Mouse (Mus musculus) neural tube, embryonic 11.5 days (tissue): ENCODE results near the gene Emc7. TPM values are rescaled to one million over a fixed set of nuclear protein-coding genes. Genes with fewer than 3 reads are reported as not detected.
A peak's percentile ranks its signal among the peaks of the same experiment; 100 is the strongest.

Experiments
- ATAC-seq: fragments of 200-750 bp; cut with Nextera tagmentation; 2 replicates; pipeline ENCODE4 v1.8.0; 2017; ENCODE audit warnings: moderate number of reproducible peaks, mild to moderate bottlenecking, moderate TSS enrichment, moderate library complexity; ENCODE audit not compliant: insufficient read depth, low FRiP score, low TSS enrichment
- DNase-seq: peaks from one replicate; pipeline ENCODE4 v3.0.0-alpha.2; 2015; ENCODE audit warnings: low spot score
- H3K27ac ChIP-seq: fragments of 300-500 bp; sonication (generic); 2 replicates; pipeline ENCODE4 v1.5.1; 2014; ENCODE audit warnings: low read depth, mild to moderate bottlenecking, low read length
- H3K27me3 ChIP-seq: fragments of 300-500 bp; sonication (generic); 2 replicates; pipeline ENCODE4 v1.6.1; 2014; ENCODE audit warnings: mild to moderate bottlenecking, low read length, mixed read lengths; ENCODE audit not compliant: control insufficient read depth, insufficient read depth
- H3K36me3 ChIP-seq: fragments of 300-500 bp; sonication (generic); 2 replicates; pipeline ENCODE4 v1.6.1; 2014; ENCODE audit warnings: mild to moderate bottlenecking, low read length, moderate library complexity, mixed read lengths; ENCODE audit not compliant: control insufficient read depth, insufficient read depth
- H3K4me1 ChIP-seq: fragments of 300-500 bp; sonication (generic); 2 replicates; pipeline ENCODE4 v1.6.1; 2014; ENCODE audit warnings: low read length, mixed read lengths; ENCODE audit not compliant: control insufficient read depth, insufficient read depth
- H3K4me2 ChIP-seq: fragments of 300-500 bp; sonication (generic); 2 replicates; pipeline ENCODE4 v1.6.1; 2014; ENCODE audit warnings: low read depth, mild to moderate bottlenecking, moderate library complexity
- H3K4me3 ChIP-seq: fragments of 300-500 bp; sonication (generic); 2 replicates; pipeline ENCODE4 v1.5.1; 2014; ENCODE audit warnings: low read depth, low read length
- H3K9ac ChIP-seq: fragments of 300-500 bp; sonication (generic); 2 replicates; pipeline ENCODE4 v1.6.1; 2014; ENCODE audit warnings: mild to moderate bottlenecking, low read length
- H3K9me3 ChIP-seq: fragments of 300-500 bp; sonication (generic); 2 replicates; pipeline ENCODE4 v1.6.1; 2016; ENCODE audit warnings: low read length; ENCODE audit not compliant: control insufficient read depth
- WGBS: fragments of 180-500 bp; shearing (Covaris S2); extraction: QIAGEN DNeasy Blood & Tissue Kit; methylation state at CpG from one replicate; pipeline ENCODE4 v1.1.7; 2014; 5-methylcytosine and 5-hydroxymethylcytosine counted together
- polyA plus RNA-seq: library from polyadenylated mRNA; unstranded; fragments of >200 nt; fragmentation: Nextera tagmentation; extraction: Ambion mirVana; gene quantifications from 2 replicates; pipeline ENCODE4 v1.2.1, GENCODE M21; 2014

Gene Emc7
- polyA plus RNA-seq, 1 experiment from 2014 or later: 11.6 TPM

- Histone ChIP-seq H3K4me2 (no peak overlapping the region), H3K27me3 (no peaks in the 10 kb centered on the region), H3K4me1 (no peaks in the 10 kb centered on the region), H3K36me3 (no peaks in the 10 kb centered on the region), H3K27ac (no peak overlapping the region), H3K4me3 (no peak overlapping the region), H3K9ac (no peak overlapping the region), H3K9me3 (no peaks in the 10 kb centered on the region)
- 84% methylated on average over 2 of the region's 2 CpGs for WGBS
- DNase-seq: no peak
- ATAC-seq: no peak
These were observed 30.1 kb downstream of the Emc7 start for GRCm38 (mm10) chr2:112484886-112485285.

- no peak overlapping the region for H3K4me3 ChIP-seq
- H3K27ac ChIP-seq: no peak overlapping the region
- no peak overlapping the region for H3K9ac ChIP-seq
- ATAC-seq: no peak
- no peaks in the 10 kb centered on the region for H3K36me3 ChIP-seq
- H3K4me1 ChIP-seq: 0 out of 2 replicates have a peak, but pooled peaks cover 3% of the 10 kb centered on the region
- WGBS: 74% methylated on average over 11 of the region's 11 CpGs
- no peaks in the 10 kb centered on the region for H3K27me3 ChIP-seq
- H3K9me3 ChIP-seq: no peaks in the 10 kb centered on the region
- DNase-seq: no peak
- no peak overlapping the region for H3K4me2 ChIP-seq
These were observed 35.8 kb downstream of the Emc7 start for GRCm38 (mm10) chr2:112490483-112491196.

DNA sequence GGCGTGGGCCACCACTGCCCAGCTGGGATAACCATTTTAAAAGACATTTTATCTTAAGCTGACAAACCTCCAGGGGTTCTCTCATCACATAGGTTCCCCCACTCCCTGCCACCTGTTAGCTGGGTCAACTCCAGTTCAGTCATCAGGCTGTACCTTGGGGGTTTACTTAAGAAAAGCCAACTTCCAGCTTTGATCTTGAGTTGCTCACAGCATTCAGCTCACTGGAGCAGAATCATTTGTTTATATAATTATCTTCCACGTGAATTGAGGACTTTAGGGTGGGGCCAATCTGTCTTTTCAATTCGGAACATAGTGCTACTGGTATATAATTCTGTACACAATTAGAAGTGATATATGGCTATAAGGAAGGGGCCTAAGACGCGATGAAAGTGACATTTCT lies 36.8 kb downstream of the Emc7 start:
- Histone ChIP-seq H3K4me1 (0 out of 2 replicates have a peak, but pooled peaks cover 3% of the 10 kb centered on the region), H3K27ac (no peak overlapping the region), H3K4me3 (no peak overlapping the region), H3K27me3 (no peaks in the 10 kb centered on the region), H3K36me3 (no peaks in the 10 kb centered on the region), H3K9ac (no peak overlapping the region), H3K4me2 (no peak overlapping the region), H3K9me3 (no peaks in the 10 kb centered on the region)
- no peak for ATAC-seq
- DNase-seq: no peak
- WGBS: 58% methylated on average over 5 of the region's 5 CpGs

DNA sequence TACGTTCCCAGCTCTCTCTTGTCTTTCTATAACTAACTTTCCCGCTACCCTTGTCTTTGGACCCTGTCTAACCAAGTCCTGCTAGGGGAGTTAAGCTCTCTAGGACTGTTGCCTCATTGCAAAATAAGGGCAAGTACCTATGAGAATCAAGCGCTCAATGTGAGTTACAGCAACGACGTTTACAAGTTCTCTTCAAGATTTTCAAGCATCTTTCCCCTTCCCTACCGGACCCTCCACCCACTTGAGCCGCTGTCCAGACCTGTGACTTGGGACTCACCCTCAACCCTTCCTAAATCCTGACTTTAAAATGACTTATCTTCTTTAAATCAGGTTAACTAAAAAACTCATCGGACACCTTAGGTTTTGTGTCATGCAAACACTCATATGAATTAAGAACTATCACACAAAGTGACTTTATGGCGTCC lies 37.6 kb downstream of the Emc7 start:
- H3K9me3 ChIP-seq: no peaks in the 10 kb centered on the region
- H3K9ac ChIP-seq: peak overlapping the region; percentile 99
- H3K4me3 ChIP-seq: peak overlapping the region; percentile 73
- H3K4me2 ChIP-seq: peak overlapping the region; percentile 68
- 0 out of 2 replicates have a peak, but pooled peaks cover 3% of the 10 kb centered on the region for H3K4me1 ChIP-seq
- WGBS: 11% methylated on average over 9 of the region's 9 CpGs
- no peaks in the 10 kb centered on the region for H3K27me3 ChIP-seq
- DNase-seq (no peak), ATAC-seq (0 out of 2 replicates have a peak, but pooled peaks have one; percentile 1)
- H3K27ac ChIP-seq: peak overlapping the region; percentile 92
- no peaks in the 10 kb centered on the region for H3K36me3 ChIP-seq

GRCm38 (mm10) chr2:112492856-112493538 lies 38.2 kb downstream of the Emc7 start, which contains the start of gene Aven:
Gene Aven, plus strand, starts transcription at chr2:112492964.
- Histone ChIP-seq H3K4me1 (0 out of 2 replicates have a peak, but pooled peaks cover 3% of the 10 kb centered on the region), H3K36me3 (no peaks in the 10 kb centered on the region), H3K9me3 (no peaks in the 10 kb centered on the region), H3K27ac (peak within 1 kb of the TSS; percentile 92), H3K4me3 (peak within 1 kb of the TSS; percentile 73), H3K4me2 (peak within 1 kb of the TSS; percentile 68), H3K27me3 (no peaks in the 10 kb centered on the region), H3K9ac (peak within 1 kb of the TSS; percentile 99)
- ATAC-seq (peak; percentile 94), DNase-seq (peak; percentile 88)
- WGBS: under 1% methylated on average over 57 of the region's 87 CpGs

- H3K27me3 ChIP-seq: no peaks in the 10 kb centered on the region
- H3K4me3 ChIP-seq: peak overlapping the region; percentile 73
- DNase-seq (no peak), ATAC-seq (0 out of 2 replicates have a peak, but pooled peaks have one; percentile 4)
- no peaks in the 10 kb centered on the region for H3K9me3 ChIP-seq
- 49% methylated on average over 11 of the region's 11 CpGs for WGBS
- peak overlapping the region; percentile 68 for H3K4me2 ChIP-seq
- H3K27ac ChIP-seq: no peak overlapping the region
- H3K9ac ChIP-seq: peak overlapping the region; percentile 99
- H3K36me3 ChIP-seq: no peaks in the 10 kb centered on the region
- 0 out of 2 replicates have a peak, but pooled peaks cover 3% of the 10 kb centered on the region for H3K4me1 ChIP-seq
These were observed 38.9 kb downstream of the Emc7 start for GRCm38 (mm10) chr2:112493539-112494260.

DNA sequence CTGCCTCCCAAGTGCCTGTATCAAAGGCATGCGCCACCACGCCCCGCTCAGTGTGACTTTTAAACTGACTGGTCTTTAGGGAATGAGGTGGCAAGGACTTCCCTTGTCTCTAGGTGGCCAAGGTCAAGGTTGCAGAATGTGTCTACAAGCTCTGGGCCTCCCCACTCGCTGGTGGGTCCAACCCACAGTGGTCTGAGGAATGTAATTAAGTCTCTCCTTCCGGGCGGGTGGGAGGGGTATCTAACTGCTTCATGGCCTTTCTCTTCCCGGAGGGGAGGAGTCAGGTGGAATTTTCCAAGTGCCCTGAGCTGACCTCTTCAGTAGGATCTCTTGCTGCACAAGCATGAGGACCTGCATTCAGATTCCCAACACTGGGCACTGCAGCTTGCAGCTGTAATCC lies 43.1 kb downstream of the Emc7 start:
- no peaks in the 10 kb centered on the region for H3K27me3 ChIP-seq
- H3K4me3 ChIP-seq: no peak overlapping the region
- no peak overlapping the region for H3K4me2 ChIP-seq
- 0 out of 2 replicates have a peak, but pooled peaks cover 3% of the 10 kb centered on the region for H3K4me1 ChIP-seq
- DNase-seq (no peak), ATAC-seq (no peak)
- no peaks in the 10 kb centered on the region for H3K9me3 ChIP-seq
- no peak overlapping the region for H3K27ac ChIP-seq
- H3K36me3 ChIP-seq: no peaks in the 10 kb centered on the region
- no peak overlapping the region for H3K9ac ChIP-seq
- WGBS: 65% methylated on average over 7 of the region's 7 CpGs

- ATAC-seq: peak; percentile 95
- DNase-seq: peak; percentile 78
- Histone ChIP-seq H3K9me3 (no peaks in the 10 kb centered on the region), H3K4me3 (no peak overlapping the region), H3K4me1 (no peaks in the 10 kb centered on the region), H3K27me3 (no peaks in the 10 kb centered on the region), H3K4me2 (no peak overlapping the region), H3K27ac (no peak overlapping the region), H3K36me3 (no peaks in the 10 kb centered on the region), H3K9ac (no peak overlapping the region)
- WGBS: 8% methylated on average over 6 of the region's 6 CpGs
These were observed 46.4 kb downstream of the Emc7 start for GRCm38 (mm10) chr2:112501209-112501608.
